Mouse (Mus musculus) central nervous system, embryonic 18 days (tissue): ENCODE measurements around the gene Armc9. TPM values are rescaled to one million over a fixed set of nuclear protein-coding genes. Genes with fewer than 3 reads are reported as not detected.

ENCODE experiments used
- polyA plus RNA-seq: library from polyadenylated mRNA; depleted of rRNA; stranded (reverse); fragments of >200 nt; gene quantifications from 2 replicates; pipeline ENCODE4 v1.2.3, GENCODE M21; 2012; rRNA removed

Armc9 gene
- 25.6 and 25.9 TPM in 2 replicates for polyA plus RNA-seq

DNA sequence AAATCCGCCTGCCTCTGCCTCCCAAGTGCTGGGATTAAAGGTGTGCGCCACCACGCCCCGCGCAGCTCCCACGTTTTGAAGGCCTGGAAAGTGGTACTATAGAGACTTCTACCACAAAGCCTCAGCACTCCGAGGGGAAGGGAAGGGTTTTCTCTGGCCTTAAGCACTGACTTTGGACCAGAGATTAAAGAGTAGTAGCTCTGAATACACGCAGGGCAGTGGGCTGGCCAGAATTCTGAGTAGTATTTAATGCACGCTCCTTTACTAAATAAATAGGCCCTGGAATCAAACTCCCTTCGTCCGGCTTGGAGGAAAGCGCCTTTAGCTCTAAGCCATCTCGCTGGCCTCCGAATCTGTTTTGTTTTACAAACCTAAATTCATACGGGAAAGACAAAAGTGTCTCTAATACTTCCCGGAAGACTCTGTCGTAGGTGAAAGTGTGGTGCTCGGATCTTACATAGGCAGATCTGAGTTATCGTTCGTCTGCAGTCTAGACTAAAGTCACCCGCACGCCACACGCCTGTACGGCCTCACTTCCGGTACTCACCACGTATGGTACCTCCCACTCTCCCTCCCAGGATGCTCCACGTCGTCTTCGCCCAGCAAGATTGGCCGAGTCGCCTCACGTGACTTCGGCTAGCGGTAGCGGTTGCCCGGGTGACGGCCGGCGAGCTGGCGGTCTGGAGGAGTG lies at the start of gene Armc9:
Armc9 (plus strand) TSS at position 648 of the 691 bp plus-strand sequence.

DNA sequence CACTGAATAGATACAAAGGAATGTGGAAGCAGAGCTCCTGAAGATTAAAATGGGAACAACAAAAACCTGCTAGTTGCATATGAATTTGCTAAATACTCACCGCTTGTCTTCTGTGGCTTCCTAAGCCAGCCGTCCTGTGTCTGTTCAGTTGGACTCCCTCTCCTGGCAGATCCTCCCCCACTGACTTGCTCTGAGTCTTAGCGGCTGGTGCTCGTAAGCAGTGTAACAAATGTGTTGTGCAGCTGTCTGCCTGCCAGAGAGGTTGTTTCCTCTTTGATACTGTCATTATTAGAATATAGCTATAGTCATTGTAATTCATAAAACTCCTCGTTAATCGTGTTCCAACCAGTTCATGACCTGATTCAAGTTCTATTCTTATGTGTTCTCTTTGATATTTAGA lies 42.8 kb upstream of the Armc9 start, which contains the start of gene Htr2b:
Htr2b (minus strand) TSS at position 192 of the 400 bp plus-strand sequence.

DNA sequence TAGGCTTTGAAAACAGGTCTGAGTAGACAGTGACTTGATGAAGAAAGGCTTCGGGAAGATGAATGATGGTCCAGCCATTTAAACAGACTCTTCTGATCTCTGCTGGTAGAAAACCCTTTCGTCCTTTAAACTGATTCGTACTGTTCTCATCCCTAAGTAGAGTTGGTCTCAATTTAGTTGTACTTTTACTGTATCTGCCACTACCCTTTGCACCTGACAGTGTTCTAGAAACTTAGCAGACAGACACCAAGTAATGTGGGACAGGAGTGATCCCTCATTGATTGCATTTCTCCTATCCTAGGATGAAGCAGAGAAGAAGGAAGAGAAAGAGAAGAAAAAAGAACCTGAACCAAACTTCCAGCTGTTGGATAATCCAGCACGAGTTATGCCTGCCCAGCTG lies 21.2 kb upstream of the Armc9 start, which contains the start of gene Gm21972:
Gm21972 (plus strand) TSS at position 301 of the 400 bp plus-strand sequence.

DNA sequence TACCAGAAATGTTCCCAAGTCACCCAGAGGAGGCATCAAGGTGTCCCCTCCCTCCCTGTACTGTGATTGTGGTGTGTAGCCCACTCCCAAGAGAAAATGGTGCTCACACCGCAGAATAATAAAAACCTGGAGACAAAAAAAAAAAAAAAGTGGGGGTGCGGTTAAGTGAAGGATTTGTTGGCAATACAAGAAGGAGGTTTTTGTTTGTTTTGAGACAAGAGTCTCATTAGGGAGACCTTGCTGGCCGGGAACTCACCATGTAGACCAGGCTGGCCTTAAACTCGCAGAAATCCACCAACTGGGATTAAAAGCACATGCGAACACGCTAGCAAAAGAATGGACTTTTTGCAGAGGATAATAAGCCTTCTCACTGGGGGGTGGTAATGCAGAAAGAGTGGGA lies 148.0 kb downstream of the Armc9 start, which contains the start of gene B3gnt7:
B3gnt7 (plus strand) TSS at position 301 of the 400 bp plus-strand sequence.

Other genes starting within 250 kb of the Armc9 start
- gene 4933407L21Rik, start 226.3 kb upstream of the Armc9 start, polyA plus RNA-seq: 9.5 and 9.9 TPM in 2 replicates
- gene Gpr55, start 193.8 kb upstream of the Armc9 start, polyA plus RNA-seq: 0.05 and 0.06 TPM in 2 replicates
- 0.39 and 0.40 TPM in 2 replicates for gene Spata3, start 138.0 kb upstream of the Armc9 start, polyA plus RNA-seq
- 10.3 and 11.4 TPM in 2 replicates for gene 2810459M11Rik, start 108.9 kb upstream of the Armc9 start, polyA plus RNA-seq
- gene Psmd1, start 90.4 kb upstream of the Armc9 start, polyA plus RNA-seq: 87.7 and 91.3 TPM in 2 replicates
- gene Htr2b, start 42.8 kb upstream of the Armc9 start, polyA plus RNA-seq: 0.04 TPM in 1 of 2 replicates, not detected in the other
- 2.7 and 2.9 TPM in 2 replicates for gene Gm21972, start 21.1 kb upstream of the Armc9 start, polyA plus RNA-seq
- 11.1 and 11.3 TPM in 2 replicates for gene B3gnt7, start 148.1 kb downstream of the Armc9 start, polyA plus RNA-seq
- 90.2 and 97.1 TPM in 2 replicates for gene Ncl, start 204.6 kb downstream of the Armc9 start, polyA plus RNA-seq